Comparison of ENCODE assay signal across 8 mouse cellular contexts in the genomic region with DNA sequence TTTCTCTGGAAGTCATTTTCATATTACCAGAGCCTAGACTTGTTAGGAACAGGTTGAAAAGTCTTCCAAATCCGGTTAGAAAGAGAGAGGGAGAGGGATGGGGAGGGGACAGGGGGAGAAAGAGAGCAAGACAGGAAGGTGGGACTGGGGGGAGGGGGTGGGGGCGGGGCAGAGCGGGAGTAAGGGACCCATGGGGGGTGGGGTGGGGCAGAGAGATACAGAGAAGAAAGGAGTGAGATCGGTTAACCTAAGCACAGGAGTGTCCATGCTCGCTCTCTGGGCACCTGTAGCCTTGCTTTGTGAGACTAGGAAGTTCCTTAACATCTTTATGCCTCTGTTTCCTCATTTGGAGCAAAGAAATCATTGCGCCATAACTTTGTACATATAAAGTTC. TPM values are rescaled to one million over a fixed set of nuclear protein-coding genes. Genes with fewer than 3 reads are reported as not detected.
DNase-seq lines count a peak whose midpoint lies in the region; ATAC-seq lines count a peak whose summit lies in the region.
"Had no signal": no experiment of that assay in that cellular context is flagged by ENCODE, and none has a peak within 500 bp of the region (broad histone marks: within the 10 kb centered on the region; RNA-seq: fewer than 3 reads in every experiment).

No protein-coding gene starts in this region.

- H3K4me1 ChIP-seq in lung, embryonic 15.5 days: no peaks in the 10 kb centered on the region
- peaks cover 6% of the 10 kb centered on the region; the same call in 1 of the 2 replicates for H3K4me1 ChIP-seq in forebrain, embryonic 14.5 days (ENCODE audit: control insufficient read depth, insufficient read depth, low read length)
- H3K4me1 ChIP-seq in intestine, embryonic 15.5 days (replicated peaks): no peaks in the 10 kb centered on the region
- peaks cover 4% of the 10 kb centered on the region; the same call in 1 of the 2 replicates for H3K4me1 ChIP-seq in stomach, embryonic 14.5 days (ENCODE audit: control insufficient read depth, insufficient read depth, low read length)

- ATAC-seq in lung, embryonic 15.5 days (ENCODE audit: borderline replicate concordance, extremely low read depth, low FRiP score, low TSS enrichment): no peak
- no peak for ATAC-seq in forebrain, embryonic 14.5 days
- no peak for ATAC-seq in intestine, embryonic 15.5 days
- no peak for ATAC-seq in stomach, embryonic 14.5 days (ENCODE audit: insufficient number of reproducible peaks, insufficient read depth, low FRiP score, low read depth)

- DNase-seq in lung, postnatal 10 days: no peak
- DNase-seq in forebrain, embryonic 14.5 days (ENCODE audit: low spot score): no peak
- DNase-seq in right cerebral cortex, postnatal 36 days (ENCODE audit: low spot score in 2 of 2): no peak
- DNase-seq in left cerebral cortex, adult 11 months (ENCODE audit: low spot score): no peak
- DNase-seq: right cerebral cortex, adult 18-20 months had no signal

- H3K9me3 ChIP-seq in lung, embryonic 15.5 days: no peaks in the 10 kb centered on the region
- no peaks in the 10 kb centered on the region for H3K9me3 ChIP-seq in forebrain, embryonic 14.5 days (replicated peaks; ENCODE audit: control insufficient read depth, low read length)
- H3K9me3 ChIP-seq in intestine, embryonic 15.5 days: no peaks in the 10 kb centered on the region
- H3K9me3 ChIP-seq in stomach, embryonic 14.5 days (ENCODE audit: control insufficient read depth, low read depth, low read length): no peaks in the 10 kb centered on the region

- H3K4me2 ChIP-seq in lung, embryonic 15.5 days: peak overlapping the region; percentile 45
- peak overlapping the region; percentile 40 for H3K4me2 ChIP-seq in forebrain, embryonic 14.5 days (ENCODE audit: low read length)
- peak overlapping the region; percentile 46 for H3K4me2 ChIP-seq in intestine, embryonic 15.5 days (replicated peaks)
- H3K4me2 ChIP-seq in stomach, embryonic 14.5 days (replicated peaks; ENCODE audit: low read depth, low read length): peak overlapping the region; percentile 32

- H3K9ac ChIP-seq in lung, embryonic 15.5 days: no peak overlapping the region
- H3K9ac ChIP-seq in forebrain, embryonic 14.5 days (ENCODE audit: low read length): no peak overlapping the region
- no peak overlapping the region for H3K9ac ChIP-seq in intestine, embryonic 15.5 days
- no peak overlapping the region for H3K9ac ChIP-seq in stomach, embryonic 14.5 days (replicated peaks; ENCODE audit: low read depth, low read length)

- H3K36me3 ChIP-seq in lung, embryonic 15.5 days: no peaks in the 10 kb centered on the region
- H3K36me3 ChIP-seq in forebrain, embryonic 14.5 days (ENCODE audit: control insufficient read depth, insufficient read depth, low read length): no peaks in the 10 kb centered on the region
- H3K36me3 ChIP-seq in intestine, embryonic 15.5 days: no peaks in the 10 kb centered on the region
- no peaks in the 10 kb centered on the region for H3K36me3 ChIP-seq in stomach, embryonic 14.5 days (ENCODE audit: control insufficient read depth, insufficient read depth, low read length)

- 0 out of 2 replicates have a peak overlapping the region, but pooled peaks have one; percentile 7 for H3K4me3 ChIP-seq in lung, embryonic 15.5 days
- H3K4me3 ChIP-seq in forebrain, embryonic 14.5 days (ENCODE audit: low read depth, low read length): no peak overlapping the region
- H3K4me3 ChIP-seq in intestine, embryonic 15.5 days (replicated peaks): no peak overlapping the region
- no peak overlapping the region for H3K4me3 ChIP-seq in stomach, embryonic 14.5 days (ENCODE audit: low read depth, low read length)

- no peaks in the 10 kb centered on the region for H3K27me3 ChIP-seq in lung, embryonic 15.5 days
- no peaks in the 10 kb centered on the region for H3K27me3 ChIP-seq in forebrain, embryonic 14.5 days (replicated peaks; ENCODE audit: control insufficient read depth, insufficient read depth, low read length)
- H3K27me3 ChIP-seq in intestine, embryonic 15.5 days (replicated peaks): no peaks in the 10 kb centered on the region
- no peaks in the 10 kb centered on the region for H3K27me3 ChIP-seq in stomach, embryonic 14.5 days (ENCODE audit: control insufficient read depth, insufficient read depth, low read length)

- no peak overlapping the region for H3K27ac ChIP-seq in lung, embryonic 15.5 days
- no peak overlapping the region for H3K27ac ChIP-seq in forebrain, embryonic 14.5 days (ENCODE audit: low read depth, low read length)
- H3K27ac ChIP-seq in intestine, embryonic 15.5 days: no peak overlapping the region
- no peak overlapping the region for H3K27ac ChIP-seq in stomach, embryonic 14.5 days (ENCODE audit: low read length)

- WGBS in lung, embryonic 15.5 days: 21% methylated on average over 6 of the region's 6 CpGs
- 24% methylated on average over 6 of the region's 6 CpGs for WGBS in forebrain, embryonic 14.5 days
- 28% methylated on average over 6 of the region's 6 CpGs for WGBS in intestine, embryonic 15.5 days
- WGBS in stomach, embryonic 14.5 days: 32% methylated on average over 6 of the region's 6 CpGs

RNA-seq across cellular contexts. Expression of a gene that starts 56.8 kb away (rescaled TPM):
- polyA plus RNA-seq in lung, embryonic 15.5 days (2015; fragmentation: Nextera tagmentation; extraction: Ambion mirVana): 5.6 and 6.0 TPM in 2 replicates
- 2.8 and 2.9 TPM in 2 replicates for polyA plus RNA-seq in forebrain, embryonic 14.5 days (2014; fragmentation: Nextera tagmentation; extraction: Ambion mirVana)
- polyA plus RNA-seq in intestine, embryonic 15.5 days (2015; fragmentation: Nextera tagmentation; extraction: Ambion mirVana): 5.8 and 6.4 TPM in 2 replicates
- polyA plus RNA-seq in stomach, embryonic 14.5 days (2014; fragmentation: Nextera tagmentation; extraction: Ambion mirVana): 8.6 and 9.5 TPM in 2 replicates
